Mouse (Mus musculus) C2C12 (cell line): ENCODE measurements around the gene Acp4. TPM values are rescaled to one million over a fixed set of nuclear protein-coding genes. Genes with fewer than 3 reads are reported as not detected.
A peak's percentile ranks its signal among the peaks of the same experiment; 100 is the strongest.

ENCODE experiments used
- H3K27me3 ChIP-seq: one replicate; pipeline ENCODE4 v1.6.1; 2011; ENCODE audit not compliant: control insufficient read depth, insufficient read depth, insufficient read length
- H3K36me3 ChIP-seq: one replicate; pipeline ENCODE4 v1.6.1; 2011; ENCODE audit not compliant: control insufficient read depth, insufficient read depth
- H3K4me3 ChIP-seq: one replicate; pipeline ENCODE4 v1.5.1; 2011; ENCODE audit warnings: mild to moderate bottlenecking, control low read depth; ENCODE audit not compliant: poor library complexity, insufficient read depth, severe bottlenecking
- H3K79me2 ChIP-seq: one replicate; pipeline ENCODE4 v1.6.1; 2011; ENCODE audit not compliant: control insufficient read depth, insufficient read depth
- H3K79me3 ChIP-seq: one replicate; pipeline ENCODE4 v1.6.1; 2011; ENCODE audit warnings: low read depth, control low read depth
- H3ac ChIP-seq: one replicate; pipeline ENCODE3; 2011; ENCODE audit warnings: low read depth; ENCODE audit not compliant: control insufficient read depth, insufficient read length
- CEBPB ChIP-seq: IDR thresholded peaks from one replicate; pipeline ENCODE4 v1.6.1; 2011; ENCODE audit warnings: low read depth, mild to moderate bottlenecking, control low read depth, moderate library complexity
- CTCF ChIP-seq: IDR thresholded peaks from one replicate; pipeline ENCODE4 v1.5.1; 2011; ENCODE audit not compliant: control insufficient read depth, insufficient read depth, insufficient read length
- FOSL1 ChIP-seq: IDR thresholded peaks from one replicate; pipeline ENCODE4 v1.8.0; 2011; ENCODE audit warnings: mild to moderate bottlenecking, low read length; ENCODE audit not compliant: poor library complexity, insufficient read depth, severe bottlenecking
- MAX ChIP-seq: IDR thresholded peaks from one replicate; pipeline ENCODE4 v1.6.1; 2011; ENCODE audit warnings: mild to moderate bottlenecking, control low read depth
- MYOD1 ChIP-seq: IDR thresholded peaks from one replicate; pipeline ENCODE4 v1.6.1; 2011; ENCODE audit warnings: low read depth; ENCODE audit not compliant: control insufficient read depth, insufficient read length
- MYOG ChIP-seq: IDR thresholded peaks from one replicate; pipeline ENCODE4 v1.6.1; 2011; ENCODE audit not compliant: control insufficient read depth, insufficient read length; ENCODE audit errors: extremely low read depth
- USF1 ChIP-seq: IDR thresholded peaks from one replicate; pipeline ENCODE4 v1.6.1; 2011; ENCODE audit warnings: low read depth, mild to moderate bottlenecking, control low read depth, moderate library complexity
- polyA plus RNA-seq: library from polyadenylated mRNA; unstranded; fragments of >200 nt; fragmentation: generic; extraction: Trizol; gene quantifications from one replicate; pipeline ENCODE4 v1.2.1, GENCODE M21; 2012; ENCODE audit warnings: missing spikeins

Gene Acp4
- polyA plus RNA-seq, 1 experiment, result not detected

DNA sequence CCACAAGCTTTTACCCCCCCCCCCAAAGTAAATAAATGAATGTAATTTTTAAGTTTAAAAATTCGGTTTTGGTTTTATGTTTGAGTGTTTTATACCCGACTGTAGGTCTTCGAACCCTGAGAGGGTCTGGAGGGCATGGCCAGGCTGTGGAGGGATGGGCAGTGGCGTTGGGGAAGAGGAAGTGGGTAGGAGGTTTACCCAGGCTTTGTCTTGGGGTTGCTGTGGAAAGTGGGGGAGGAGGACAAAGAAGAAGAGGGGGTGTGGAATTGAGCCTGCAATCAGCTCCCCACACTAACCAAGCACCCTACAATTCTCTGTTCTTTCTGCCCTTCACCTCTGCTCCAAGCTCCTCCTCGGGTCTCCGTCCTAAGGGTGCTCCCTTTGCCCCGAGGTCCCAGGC, 15.4 kb upstream of the Acp4 start:
- no peaks in the 10 kb centered on the region for H3K79me2 ChIP-seq
- no peak overlapping the region for H3ac ChIP-seq
- no peaks in the 10 kb centered on the region for H3K79me3 ChIP-seq
- H3K27me3 ChIP-seq, result peaks cover 50% of the 10 kb centered on the region
- H3K4me3 ChIP-seq, result no peak overlapping the region
- no peaks in the 10 kb centered on the region for H3K36me3 ChIP-seq
- no peak for TF ChIP-seq CEBPB
- no peak for TF ChIP-seq MYOD1
- TF ChIP-seq MYOG, result no peak
- no peak for TF ChIP-seq USF1
- no peak for TF ChIP-seq FOSL1
- no peak for TF ChIP-seq MAX
- TF ChIP-seq CTCF, result no peak

DNA sequence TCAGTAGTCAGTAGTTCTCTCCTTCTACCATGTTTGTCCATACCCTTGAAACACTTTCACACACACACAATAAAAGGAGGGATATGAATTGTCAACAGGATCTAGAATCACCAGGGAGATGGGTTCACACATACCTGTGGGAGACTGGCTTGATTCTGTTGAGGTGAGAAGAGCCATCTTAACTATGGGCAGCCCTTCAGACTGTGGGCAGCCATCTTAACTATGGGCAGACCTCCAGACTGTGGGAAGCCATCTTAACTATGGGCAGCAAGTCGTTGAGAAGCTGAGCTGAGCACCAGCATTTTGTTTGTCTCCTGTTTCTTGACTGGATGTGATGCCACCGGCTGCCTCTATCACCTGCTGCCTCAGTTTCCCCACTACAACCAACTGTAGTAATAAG, 14.1 kb upstream of the Acp4 start:
- TF ChIP-seq CTCF, result no peak
- TF ChIP-seq MYOD1, result no peak
- TF ChIP-seq CEBPB, result no peak
- no peak for TF ChIP-seq MYOG
- no peak for TF ChIP-seq USF1
- TF ChIP-seq FOSL1, result no peak
- TF ChIP-seq MAX, result no peak
- no peak overlapping the region for H3ac ChIP-seq
- peaks cover 55% of the 10 kb centered on the region for H3K27me3 ChIP-seq
- no peaks in the 10 kb centered on the region for H3K79me3 ChIP-seq
- no peaks in the 10 kb centered on the region for H3K36me3 ChIP-seq
- no peaks in the 10 kb centered on the region for H3K79me2 ChIP-seq
- no peak overlapping the region for H3K4me3 ChIP-seq

DNA sequence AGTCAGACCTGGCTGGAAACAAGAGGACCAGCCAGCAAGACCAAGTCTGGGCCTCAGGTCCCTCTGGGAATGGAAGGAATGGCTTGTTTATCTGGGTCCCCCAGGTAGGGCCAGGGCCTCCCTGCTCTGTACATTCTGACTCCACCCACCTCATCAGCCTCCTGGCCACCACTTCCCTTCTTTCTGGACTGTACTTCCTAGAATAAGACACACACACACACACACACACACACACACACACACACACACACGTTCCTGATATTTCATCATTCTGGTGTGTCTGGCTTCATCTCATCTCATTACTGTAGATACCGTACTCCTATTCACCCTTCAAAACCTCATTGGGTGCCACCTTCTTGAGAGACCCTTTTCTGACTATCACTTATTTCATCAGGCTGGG, 12.2 kb upstream of the Acp4 start:
- Histone ChIP-seq H3K27me3 (peaks cover 43% of the 10 kb centered on the region), H3K79me2 (no peaks in the 10 kb centered on the region), H3ac (no peak overlapping the region), H3K4me3 (no peak overlapping the region), H3K36me3 (no peaks in the 10 kb centered on the region), H3K79me3 (no peaks in the 10 kb centered on the region)
- TF ChIP-seq FOSL1, result no peak
- TF ChIP-seq MYOD1, result no peak
- no peak for TF ChIP-seq MAX
- TF ChIP-seq CEBPB, result no peak
- no peak for TF ChIP-seq MYOG
- TF ChIP-seq USF1, result no peak
- TF ChIP-seq CTCF, result no peak

DNA sequence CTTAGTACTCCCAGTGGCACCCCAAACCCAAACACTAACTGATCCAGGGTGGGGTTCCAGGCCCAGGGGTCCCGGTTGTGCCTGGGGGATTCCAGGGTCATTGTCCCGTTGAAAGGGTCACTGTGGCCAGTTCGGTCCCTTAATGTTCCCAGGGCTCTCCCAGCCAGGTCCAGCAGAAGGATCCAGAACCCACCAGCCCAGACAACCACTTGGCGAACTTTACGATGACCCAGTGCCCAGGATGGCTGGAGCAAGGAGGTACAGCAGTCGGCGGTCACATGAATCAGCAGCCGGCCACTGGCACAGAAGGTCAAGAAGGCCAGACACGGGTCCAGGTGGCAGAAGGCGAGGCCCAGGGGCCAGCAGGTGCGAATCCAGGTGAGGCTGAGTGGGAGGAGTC, 10.9 kb upstream of the Acp4 start:
- Histone ChIP-seq H3K79me2 (no peaks in the 10 kb centered on the region), H3K79me3 (no peaks in the 10 kb centered on the region), H3K27me3 (peaks cover 34% of the 10 kb centered on the region), H3K4me3 (no peak overlapping the region), H3ac (no peak overlapping the region), H3K36me3 (no peaks in the 10 kb centered on the region)
- TF ChIP-seq CEBPB (no peak), MYOD1 (no peak), CTCF (no peak), MAX (no peak), MYOG (no peak), FOSL1 (no peak), USF1 (no peak)

DNA sequence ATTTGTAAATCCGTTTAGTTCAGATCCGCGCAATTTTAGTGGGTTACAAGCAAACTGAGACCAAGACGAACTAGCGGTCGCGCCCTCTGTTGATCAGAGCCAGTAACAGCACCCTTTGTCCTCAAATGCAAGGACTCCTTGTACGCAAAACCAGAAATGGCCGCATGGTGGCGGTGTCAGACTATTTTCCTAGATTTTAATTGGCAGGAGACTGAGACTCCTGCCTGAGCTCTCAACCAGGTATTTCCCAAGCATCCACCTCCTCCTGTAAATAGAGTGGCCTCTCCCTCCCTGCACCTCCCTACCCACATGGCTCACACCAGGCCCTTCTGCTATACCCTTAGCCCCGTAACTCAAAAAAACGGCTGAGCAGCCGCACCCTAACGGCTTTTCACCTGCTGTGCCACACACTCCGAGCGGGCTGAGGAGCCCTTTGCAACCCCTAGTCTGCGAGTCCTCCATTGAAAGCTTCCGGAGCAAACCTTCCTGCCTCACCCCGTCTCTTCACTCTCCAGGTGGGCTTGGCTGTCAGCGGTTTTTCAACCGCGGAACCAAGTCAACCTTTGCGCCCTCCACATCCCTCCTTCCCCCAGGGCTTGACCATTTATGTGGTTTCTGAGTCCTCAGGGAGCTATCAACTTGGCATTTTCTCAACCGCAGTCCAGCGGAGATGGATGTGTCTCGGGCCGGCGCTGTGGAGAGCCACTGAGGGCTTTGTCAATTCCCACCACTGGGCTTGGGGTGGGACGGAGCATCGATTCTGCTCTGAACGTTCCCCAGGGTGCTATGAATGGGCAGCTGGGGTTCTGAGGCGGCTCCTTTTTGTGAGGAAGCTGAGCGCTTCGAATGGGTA, 5.8 kb upstream of the Acp4 start:
- H3K36me3 ChIP-seq, result no peaks in the 10 kb centered on the region
- H3ac ChIP-seq, result no peak overlapping the region
- peak; percentile 85 for TF ChIP-seq CTCF
- no peak for TF ChIP-seq CEBPB
- H3K27me3 ChIP-seq, result peaks cover 29% of the 10 kb centered on the region
- no peaks in the 10 kb centered on the region for H3K79me3 ChIP-seq
- H3K79me2 ChIP-seq, result no peaks in the 10 kb centered on the region
- H3K4me3 ChIP-seq, result no peak overlapping the region
